Mouse (Mus musculus) granulocyte monocyte progenitor cell, adult 5-6 weeks (primary cell): ENCODE measurements at regions not wholly inside any gene's neighbourhood (a gene's known extent, or its start where the extent isn't known, plus 50 kb on each side); places are given as distances from the start of the nearest gene placed in this dataset.

ENCODE experiments used
- ATAC-seq: replicated peaks from 2 replicates; pipeline ENCODE4 v1.8.0; 2016; ENCODE audit warnings: mild to moderate bottlenecking, moderate TSS enrichment, inconsistent platforms; ENCODE audit not compliant: poor library complexity, severe bottlenecking

DNA sequence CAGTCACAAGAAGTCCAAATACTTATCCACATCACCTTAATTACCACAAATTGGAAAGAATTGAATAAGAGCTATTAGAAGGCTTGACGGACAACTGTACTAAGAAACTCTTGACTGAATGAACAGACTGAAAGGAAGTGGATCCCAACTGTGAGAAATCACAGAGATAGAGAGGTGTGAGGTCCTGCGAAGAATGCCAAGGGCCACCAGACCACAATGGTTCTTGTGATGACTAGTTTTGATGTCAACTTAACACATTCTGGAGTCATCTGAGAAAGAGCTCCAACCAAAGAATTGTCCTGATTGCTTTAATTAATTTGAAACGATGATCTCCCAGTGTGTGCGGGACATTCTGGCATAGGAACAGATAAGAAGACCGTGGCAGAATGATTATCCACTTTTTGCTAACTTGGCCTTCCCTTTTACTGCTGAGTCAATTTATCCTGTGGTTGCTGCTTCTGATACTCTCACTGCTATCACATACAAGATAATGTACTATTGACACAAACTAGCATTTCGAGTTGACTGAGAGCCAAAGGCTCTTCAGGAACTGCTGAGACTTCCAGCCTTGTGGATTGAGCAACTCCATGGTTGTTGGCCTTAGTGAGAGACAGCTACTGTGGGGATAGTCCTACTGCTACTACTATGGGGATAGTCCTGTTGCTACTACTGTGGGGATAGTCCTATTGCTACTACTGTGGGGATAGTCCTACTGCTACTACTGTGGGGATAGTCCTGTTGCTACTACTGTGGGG is 268.5 kb downstream of the Olfr1505 start:
- no peak for ATAC-seq

DNA sequence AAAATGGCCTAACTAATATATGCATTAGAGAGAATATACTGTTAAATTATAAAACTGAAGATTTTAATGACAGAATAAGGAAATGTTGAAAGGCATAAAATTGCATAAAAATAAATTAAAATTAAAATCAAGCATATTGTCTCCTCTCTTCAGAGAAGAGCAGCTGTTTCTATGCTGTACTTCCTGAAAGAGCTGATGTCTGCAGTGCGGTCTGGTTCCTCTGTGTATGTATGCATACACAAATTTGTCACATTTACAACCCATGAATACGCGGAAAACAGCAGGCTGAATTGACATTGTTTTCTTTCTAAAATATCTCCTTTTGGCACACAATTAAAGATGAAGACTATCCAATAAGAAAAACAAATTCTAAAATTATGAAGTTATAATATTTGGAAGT is 278.5 kb downstream of the Olfr1505 start:
- no peak for ATAC-seq

DNA sequence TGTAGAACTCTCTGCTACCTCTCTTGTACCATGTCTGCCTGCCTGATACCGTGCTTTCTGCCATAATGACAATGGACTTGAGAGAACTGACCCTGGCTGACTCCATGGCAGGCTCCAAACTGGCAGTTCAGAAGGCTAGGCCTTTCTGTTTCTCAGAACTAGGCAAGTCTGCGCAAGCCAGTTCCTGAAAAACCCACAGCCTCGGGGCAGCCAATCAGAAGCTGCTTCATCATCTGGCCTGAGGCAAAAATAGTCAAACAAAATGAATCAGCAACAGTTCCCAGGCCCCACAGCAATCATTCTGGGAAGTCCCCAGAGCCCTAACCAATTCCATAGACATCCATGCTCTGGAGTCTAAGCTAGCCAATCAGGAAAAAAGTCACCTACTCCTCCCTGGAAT is 284.5 kb downstream of the Olfr1505 start:
- ATAC-seq, result no peak

DNA sequence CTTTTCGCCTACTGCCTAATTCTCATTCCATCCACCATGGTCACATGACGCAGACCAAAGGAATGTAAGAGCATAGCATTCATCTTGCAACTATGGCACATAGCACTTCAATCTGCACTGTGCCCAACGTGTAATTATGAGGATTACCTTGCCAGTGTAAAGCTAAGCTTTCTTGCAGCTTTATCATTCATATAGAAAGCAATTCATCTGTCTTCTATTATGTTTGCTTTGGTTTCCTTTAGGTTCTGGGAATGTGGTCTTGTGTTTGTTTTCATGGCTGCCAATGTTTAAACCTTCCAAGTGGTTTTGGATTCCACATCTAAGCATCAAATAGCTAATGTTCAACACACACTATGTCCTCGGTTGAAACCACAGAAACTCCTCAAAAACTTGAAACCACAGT is 307.2 kb downstream of the Olfr1505 start:
- ATAC-seq, result no peak

DNA sequence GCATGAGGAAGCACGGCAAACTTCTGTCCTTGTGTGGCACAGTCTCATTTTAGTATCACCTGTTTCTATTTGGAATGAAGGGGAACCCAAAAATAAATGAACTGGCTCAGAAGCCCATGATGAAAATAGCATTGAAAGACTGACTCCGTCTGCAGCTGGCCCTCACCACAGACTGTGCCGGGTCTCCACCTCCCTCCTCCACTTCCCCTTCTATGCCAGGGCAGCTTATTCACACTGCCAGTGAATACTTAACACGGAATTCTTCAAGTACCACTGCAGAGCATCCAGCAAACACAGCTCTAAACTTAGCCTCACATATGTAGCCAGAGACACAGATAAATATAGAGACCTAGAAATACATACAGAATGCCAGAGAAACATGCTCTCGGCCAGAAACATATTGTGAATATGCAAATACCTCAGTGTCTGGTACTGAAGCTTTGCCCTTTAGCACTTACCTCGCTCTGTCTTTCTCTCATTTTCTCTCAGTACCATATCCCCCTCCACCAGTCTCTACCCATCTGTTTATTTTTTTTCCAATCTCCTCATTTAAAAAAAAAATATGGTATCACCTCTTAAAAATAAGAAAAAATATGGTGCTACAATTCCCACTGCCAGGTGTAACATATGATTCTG is 311.8 kb downstream of the Olfr1505 start:
- ATAC-seq, result no peak; the same call in 1 of the 2 replicates

DNA sequence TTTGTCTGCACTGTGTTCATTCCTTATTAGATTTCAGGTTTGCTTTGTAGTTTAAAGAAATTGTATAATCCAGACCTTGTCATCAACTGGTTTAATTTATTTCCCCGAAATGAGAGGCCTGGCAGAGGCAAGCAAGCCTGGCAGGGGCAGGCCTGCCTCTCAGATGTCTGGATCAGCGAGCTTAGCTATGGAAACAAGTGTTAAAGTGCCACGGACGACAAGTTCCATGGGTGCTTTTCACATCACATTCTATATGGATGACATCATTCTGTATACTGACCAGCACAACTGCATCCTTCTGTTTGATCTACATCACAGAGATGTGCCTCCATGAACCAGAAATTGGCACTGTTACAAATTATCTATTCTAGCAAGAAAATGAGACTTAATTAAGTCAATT is 312.5 kb downstream of the Olfr1505 start:
- no peak for ATAC-seq

DNA sequence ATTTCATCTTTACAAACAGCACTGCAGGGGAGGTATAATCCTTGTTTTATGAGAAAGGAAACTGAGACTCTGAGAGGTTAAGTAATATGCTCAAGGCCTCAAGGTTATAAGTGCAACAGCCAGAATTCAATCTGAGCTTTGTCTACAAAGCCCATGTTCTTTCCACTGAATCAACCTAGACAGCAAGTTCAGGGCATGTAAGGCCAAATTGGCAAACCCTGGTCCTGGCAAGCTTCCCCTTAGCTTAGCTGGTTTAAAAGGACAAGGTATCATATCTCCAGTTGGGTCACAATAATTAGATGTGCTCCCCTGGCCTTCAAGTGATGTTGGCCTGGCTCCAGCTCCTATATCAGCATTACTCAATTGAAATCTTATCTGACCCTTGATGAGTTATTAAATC is 313.2 kb downstream of the Olfr1505 start:
- ATAC-seq, result no peak

DNA sequence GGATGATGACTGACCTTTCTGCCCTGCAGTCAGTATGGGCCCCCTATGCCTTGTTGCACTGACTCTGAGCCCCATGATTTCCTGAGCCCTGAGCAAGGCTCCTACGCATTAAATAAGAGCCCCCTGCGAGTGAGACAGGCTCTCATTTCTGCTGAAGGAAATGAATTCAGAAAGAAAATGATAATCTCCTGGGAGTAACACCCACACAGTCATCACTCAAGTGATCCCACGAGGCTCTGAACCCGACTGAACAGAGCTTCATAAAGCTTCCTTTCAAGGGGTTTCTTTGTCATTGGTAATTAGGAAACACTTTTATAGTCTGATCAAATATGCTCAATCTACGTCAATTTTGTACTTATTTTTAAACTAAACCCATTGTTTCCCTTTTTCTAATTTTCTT is 330.2 kb downstream of the Olfr1505 start:
- no peak for ATAC-seq

DNA sequence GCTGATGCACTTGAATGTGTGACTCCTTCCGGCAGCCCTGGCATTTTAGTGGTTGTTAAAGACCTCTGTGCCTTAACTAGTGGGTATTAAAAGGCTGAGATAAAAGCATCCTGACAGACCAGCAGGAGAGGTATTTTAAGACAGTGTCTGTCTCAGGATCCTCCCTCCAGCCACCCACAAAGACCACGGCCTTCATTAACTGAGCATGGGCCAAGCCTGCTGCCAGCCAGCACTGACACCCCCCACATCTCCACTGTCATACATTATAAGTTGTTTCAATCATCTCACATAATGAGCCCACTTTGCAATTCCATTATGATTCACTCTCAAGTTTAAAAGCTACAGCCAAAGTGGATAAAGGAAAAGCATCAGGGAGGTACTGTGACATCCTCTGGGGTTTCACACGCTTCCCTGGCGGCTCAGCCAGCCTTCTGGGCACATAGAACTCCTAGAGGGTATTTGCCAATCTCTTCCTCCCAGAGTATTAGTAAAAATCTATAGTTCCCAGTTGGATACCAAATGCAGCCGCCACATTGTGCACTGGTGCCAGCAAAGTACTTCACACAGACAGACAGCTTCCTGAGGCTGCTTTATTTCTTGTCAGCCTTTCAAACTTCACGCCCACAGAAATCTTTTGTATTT is 333.8 kb downstream of the Olfr1505 start:
- ATAC-seq, result no peak

DNA sequence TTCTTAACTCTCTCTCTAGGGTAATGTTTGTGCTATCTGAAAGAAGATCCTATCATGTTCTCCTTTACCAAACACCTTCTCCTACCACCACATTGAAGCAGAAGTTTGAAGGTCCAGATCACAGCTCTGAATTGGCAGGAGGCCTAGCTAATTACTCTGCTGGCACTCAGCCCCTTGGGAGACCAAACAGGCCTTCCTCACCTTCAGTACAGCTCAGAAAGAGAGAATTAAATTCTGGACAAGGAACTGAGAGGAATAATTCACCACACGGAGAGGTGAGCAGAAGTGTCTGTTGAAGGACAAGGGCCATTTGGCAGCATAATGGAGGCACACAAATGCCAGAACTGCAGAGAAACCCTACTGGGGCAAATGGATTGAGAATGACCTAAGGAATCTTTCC is 334.6 kb downstream of the Olfr1505 start:
- no peak for ATAC-seq

DNA sequence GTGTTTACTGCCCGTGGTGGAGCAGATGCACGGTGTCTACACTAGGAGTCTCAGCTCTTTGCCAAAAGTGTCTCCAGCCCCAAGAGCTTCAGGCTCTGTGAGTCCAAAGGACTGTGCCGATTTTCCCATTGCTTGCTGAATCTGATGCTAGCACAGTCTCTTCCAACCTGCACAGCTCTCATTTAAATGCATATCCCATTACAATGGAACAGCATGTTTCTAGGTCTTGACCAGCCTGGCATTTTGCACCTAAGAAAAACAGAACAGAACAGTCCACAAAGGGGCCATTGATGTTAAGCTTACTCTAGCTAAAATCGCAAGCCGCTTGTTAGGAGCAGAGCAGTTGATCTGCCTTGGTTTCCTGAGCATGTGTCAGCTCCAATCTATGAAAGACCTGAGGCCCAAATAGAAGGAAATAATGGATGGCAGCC is 339.2 kb downstream of the Tle4 start:
- ATAC-seq, result no peak

DNA sequence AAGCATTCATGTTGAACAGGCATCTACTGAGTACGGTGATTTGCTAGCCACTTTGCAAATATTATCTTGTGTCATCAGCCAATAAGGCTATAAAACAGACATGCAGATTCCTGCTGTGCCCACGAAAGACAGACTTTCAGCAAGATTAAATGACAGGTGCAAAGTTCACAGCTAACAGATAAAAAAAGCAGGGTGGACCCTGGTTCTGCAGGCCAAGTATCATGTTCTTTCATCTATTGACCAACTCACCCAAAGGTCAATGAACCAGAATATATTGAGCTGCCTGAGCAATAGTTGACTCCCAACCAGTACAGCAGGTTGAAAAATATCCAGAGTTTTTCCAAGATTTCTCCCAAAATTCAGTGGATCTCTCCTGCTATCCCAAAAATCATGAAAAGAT is 338.6 kb downstream of the Tle4 start:
- ATAC-seq, result no peak

DNA sequence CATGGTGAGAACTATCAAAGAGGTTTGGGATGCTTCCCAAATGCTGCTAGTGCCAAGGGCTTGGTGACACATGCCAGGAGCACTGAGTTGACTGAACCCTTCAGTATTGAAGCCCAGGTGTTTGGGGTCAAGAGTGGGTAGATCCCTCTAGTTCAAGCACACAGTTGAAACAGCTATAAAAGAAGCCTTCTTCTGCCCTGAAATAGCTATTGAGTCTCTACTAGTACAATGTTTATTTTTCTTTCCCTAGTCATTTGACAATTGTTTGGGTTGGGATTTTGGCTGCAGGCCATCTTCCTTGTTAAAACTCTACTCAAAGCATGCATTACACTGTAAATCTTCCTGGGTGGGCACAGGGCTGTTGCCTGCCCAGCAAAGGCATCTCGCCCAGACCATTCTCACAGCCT is 308.5 kb downstream of the Tle4 start:
- no peak for ATAC-seq

DNA sequence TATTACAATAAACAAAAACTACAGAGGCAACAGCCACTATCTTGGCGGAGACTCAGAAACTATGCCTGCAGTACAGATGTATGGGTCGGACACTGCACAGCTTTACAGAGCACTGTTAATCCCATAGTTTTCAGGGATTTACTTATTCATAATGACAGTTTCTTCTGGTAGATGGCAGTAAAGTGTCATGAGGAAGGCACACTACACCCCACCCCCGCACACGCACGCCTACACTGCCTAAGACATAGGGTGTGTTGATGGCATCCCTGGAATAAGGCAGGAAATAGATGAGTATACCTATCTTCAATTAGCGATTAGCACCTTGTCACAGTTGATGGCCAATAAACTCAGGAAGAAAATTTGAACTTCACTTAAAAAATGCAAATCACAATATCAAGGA is 306.9 kb downstream of the Tle4 start:
- ATAC-seq, result no peak

DNA sequence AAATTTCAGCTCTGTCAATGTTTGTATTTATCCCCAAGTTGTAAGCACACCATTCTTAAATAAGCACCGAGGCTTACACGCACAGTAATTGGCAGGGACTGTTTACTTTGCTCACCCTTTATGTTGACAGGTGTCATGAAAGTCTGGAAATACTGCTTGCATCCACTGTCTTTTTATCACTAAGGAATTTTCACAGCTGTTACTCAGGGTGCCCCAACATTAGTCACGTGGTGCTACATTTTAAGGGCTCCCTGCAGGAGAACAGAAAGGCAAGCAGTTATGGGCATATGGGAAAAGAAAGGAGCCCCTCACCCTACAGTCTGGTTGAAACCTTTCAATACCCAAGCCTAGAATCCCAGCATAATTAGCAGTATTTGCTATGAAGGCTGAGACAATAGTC is 304.7 kb downstream of the Tle4 start:
- no peak for ATAC-seq

DNA sequence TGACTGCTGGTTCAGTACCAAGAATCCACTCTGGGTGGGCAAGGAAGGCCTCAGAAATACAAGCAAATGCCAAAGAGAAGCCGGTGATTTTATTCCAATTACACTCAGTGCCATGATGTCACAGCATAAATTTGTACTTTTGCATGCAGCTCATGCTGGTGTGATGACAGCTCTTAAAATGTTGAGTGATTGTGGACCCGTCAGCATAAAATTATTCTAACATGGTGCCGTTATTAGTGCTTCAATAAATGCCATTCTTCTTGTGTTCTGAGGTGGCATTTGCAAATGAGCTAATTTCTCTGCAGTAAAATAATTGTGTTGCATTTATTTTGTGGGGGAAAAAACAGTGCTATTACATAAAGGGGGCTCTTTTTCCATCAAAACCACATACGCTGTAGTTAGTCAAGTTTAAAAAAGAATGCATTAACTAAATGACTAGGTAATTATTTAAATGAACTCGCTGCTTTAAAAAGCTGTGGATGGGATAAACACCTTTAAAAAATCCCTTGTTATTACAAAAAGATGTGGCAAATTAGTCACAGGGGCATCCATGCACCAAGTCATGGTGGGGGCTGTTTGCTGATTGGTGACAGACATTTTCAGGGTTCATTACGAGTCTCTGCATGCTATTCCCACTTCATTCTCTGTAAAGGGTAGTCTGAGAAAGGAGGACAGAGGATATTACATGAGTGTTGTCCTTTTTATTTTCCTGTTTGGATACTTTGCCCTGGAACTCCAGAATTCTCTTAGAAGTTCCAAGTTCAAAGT is 296.5 kb downstream of the Tle4 start:
- ATAC-seq, result no peak

DNA sequence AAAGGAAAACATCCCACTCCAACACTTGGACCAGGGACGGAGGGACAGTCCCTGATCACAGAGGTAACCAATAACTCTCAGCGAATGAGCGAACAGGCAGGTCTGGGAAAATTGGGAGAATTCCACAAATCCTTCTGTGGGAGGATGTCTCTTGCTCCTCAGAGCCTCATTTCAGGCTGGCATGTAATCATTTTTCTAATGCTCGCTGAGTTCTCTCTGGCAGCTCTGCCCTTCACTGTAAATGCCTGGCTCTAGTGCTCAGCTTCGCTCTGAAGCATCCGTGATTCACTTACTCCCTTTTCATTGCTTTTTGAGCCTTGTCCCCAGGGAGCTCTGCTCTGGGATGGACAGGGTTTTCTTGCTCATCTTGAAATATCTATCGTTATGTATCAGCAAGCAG is 283.6 kb downstream of the Tle4 start:
- ATAC-seq, result no peak

DNA sequence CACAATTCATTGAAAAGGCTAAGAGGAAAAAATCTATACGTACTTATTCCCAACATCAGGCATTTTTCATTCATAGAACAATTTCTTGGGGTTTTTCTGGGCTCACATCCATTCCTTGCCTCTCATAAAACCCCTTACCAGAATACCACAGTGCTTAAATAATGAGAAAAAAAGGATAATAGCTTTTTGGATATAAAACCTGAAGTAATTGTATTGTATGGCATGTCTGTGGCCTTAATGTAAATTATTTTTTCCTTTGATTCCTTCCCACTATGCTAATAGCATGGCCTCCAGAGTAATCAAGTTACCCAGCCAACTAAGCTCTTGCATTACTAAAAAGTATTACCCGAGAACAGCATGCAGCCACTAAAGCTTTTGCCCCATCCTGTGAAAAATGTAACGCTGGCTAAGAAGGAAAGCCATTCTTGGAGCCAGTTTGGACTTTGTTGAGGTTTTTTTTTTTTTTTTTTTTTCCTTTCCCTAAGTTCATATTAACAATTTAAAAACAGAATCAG is 278.1 kb downstream of the Tle4 start:
- no peak for ATAC-seq

DNA sequence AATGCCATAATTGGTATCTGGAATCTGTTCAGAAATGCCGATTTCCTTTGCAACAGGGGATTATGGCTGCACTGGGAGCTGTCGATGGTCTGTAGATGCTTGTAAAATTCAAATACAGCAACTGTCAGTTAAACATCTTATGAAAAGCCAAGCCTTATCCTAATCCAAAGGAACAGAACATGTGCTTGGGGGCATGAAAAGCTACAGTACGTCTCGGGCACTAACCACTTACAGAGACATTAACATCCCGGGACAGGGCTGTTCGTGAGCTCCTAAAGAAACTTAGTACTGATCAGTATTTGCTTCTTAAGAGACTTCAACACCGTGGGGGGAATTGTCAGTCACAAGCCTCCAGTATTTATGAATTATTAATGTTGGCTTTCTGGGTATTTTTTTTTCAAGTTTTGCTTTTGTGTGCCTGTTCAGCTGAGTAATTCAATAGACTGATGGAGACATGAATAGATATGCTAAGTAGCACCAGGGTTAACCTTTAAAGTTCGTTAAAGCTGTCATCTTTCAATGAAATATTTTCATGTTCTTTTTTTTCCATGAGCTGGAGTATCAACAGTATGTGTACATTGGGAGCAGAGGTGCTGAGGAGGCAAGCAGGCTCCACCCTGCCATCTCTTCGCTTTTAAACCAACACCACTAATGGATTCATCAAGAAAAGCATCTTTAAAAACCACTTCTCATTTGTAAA is 272.3 kb downstream of the Tle4 start:
- ATAC-seq, result no peak
